Mouse (Mus musculus) CD8-positive naive resting alpha-beta T cell, adult 57 days (primary cell): Measurements from ENCODE around the gene Tigd2. TPM values are rescaled to one million over a fixed set of nuclear protein-coding genes. Genes with fewer than 3 reads are reported as not detected.

Source experiments
- total RNA-seq: library from RNA; stranded (reverse); gene quantifications from one replicate; pipeline ENCODE4 v1.2.4, GENCODE M21; 2023

The Tigd2 gene
- total RNA-seq = 34.0 TPM

DNA sequence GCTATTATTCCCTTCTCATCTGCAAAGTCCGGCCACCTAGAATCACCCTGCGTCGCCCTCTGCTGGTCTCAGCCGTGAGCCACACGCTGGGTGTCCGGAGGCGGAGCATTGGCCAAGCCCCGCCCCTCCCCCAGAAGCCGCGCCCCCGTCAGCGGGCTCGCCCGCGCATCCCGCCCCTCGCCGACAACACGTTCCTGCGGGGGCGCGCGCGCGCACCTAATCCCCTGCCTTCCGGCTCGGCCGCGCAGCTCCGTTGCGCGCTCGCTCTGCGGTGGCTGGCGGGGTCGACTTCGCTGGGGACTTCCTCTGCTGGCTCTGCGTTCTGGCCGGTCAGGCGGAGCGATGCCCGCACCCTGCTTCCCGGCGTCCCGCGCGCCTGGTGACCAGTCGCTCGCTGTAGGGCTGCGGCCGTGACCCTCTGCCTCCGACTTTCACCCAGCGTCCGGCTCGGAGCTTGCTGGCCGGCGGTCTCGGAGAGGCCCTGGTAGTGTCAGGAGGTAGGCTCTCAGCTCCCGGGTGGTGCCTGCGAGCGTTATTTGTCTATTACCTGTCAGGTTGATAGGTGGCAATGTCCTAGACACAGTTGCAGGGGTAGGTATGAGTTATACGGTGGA lies at the start of gene Tigd2:
Gene Tigd2, plus strand, starts transcription at position 186 of the 614 bp plus-strand sequence.

Other genes starting within 250 kb of the Tigd2 start
- gene Fam13a, start 184.3 kb upstream of the Tigd2 start, total RNA-seq = not detected
- gene Gprin3, start 217.4 kb downstream of the Tigd2 start, total RNA-seq = 26.1 TPM